Comparison of ENCODE assay signal across 8 mouse cellular contexts in the genomic region with DNA sequence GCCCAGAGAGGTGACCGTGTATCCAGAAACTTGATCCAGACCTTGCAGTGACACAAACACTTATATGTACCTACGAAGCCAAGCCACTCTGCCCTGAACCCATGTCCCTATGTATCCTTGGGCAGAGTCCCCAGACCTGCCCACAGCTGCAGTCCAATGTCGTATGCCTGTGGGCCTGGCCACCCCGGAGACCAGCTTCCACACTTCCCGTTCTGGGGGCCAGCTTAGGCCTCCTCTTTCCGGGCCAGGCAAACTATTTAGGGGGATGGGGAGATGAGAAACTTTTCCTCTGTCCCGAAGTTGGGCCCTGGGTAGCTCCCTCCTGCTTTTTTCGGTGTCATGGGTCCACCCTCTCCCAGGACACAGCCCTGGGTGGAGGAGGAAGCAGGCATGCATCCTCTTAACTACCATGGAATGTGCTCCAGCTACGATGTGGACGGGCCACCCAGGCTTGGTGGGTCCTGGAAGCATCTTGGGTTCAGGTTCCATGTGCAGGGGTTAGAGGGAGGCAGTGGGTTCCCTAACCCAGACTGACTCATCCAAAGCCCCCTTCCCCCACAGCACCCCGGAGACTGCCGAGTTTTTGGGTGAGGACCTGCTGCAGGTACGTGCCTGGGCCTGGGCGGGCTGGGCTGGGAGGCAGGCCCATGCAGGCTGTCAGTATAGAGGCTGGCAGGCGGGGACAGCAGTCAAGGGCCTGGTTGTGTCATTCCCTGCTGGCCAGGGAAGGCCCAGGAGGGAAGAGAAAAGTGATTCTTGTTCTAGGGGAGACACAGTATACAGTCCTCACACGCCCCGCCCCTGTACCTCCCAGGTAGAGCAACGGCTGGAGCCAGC. TPM values are rescaled to one million over a fixed set of nuclear protein-coding genes. Genes with fewer than 3 reads are reported as not detected.
DNase-seq lines count a peak whose midpoint lies in the region; ATAC-seq and TF ChIP-seq lines count a peak whose summit lies in the region.

No protein-coding gene starts in this region.

- peaks cover 29% of the 10 kb centered on the region for H3K36me3 ChIP-seq in kidney, embryonic 14.5 days (ENCODE audit: control insufficient read depth, insufficient read depth, low read length)
- H3K36me3 ChIP-seq in hindbrain, embryonic 14.5 days (replicated peaks; ENCODE audit: control insufficient read depth, insufficient read depth): no peaks in the 10 kb centered on the region
- H3K36me3 ChIP-seq in midbrain, embryonic 11.5 days (ENCODE audit: control insufficient read depth, insufficient read depth, low read length): no peaks in the 10 kb centered on the region

- H3K4me2 ChIP-seq in kidney, embryonic 14.5 days (replicated peaks; ENCODE audit: low read depth, low read length): peak overlapping the region; percentile 92
- peak overlapping the region; percentile 79 for H3K4me2 ChIP-seq in hindbrain, embryonic 14.5 days (replicated peaks)
- H3K4me2 ChIP-seq in midbrain, embryonic 11.5 days: peak overlapping the region; percentile 76

- H3K4me3 ChIP-seq in kidney, embryonic 14.5 days (ENCODE audit: low read length): peak overlapping the region; percentile 75
- H3K4me3 ChIP-seq in bone marrow macrophage, adult 2 months (ENCODE audit: insufficient read depth, low read length): peak overlapping the region; percentile 77
- peak overlapping the region; percentile 40 for H3K4me3 ChIP-seq in hindbrain, embryonic 14.5 days (replicated peaks; ENCODE audit: low read length)
- peak overlapping the region; percentile 38 for H3K4me3 ChIP-seq in midbrain, embryonic 11.5 days (ENCODE audit: low read depth, low read length)

- intact Hi-C loops in left cerebral cortex, postnatal 4 days (cut with DNase I): no loop called here

- no peak for TF ChIP-seq CTCF in bone marrow macrophage, adult 2 months (IDR thresholded peaks at IDR 0.05; ENCODE audit: low read depth, low read length)

- no peak for TF ChIP-seq POLR2A in bone marrow macrophage, adult 2 months (IDR thresholded peaks at IDR 0.05; ENCODE audit: borderline replicate concordance, low read depth, low read length)

- H3K27me3 ChIP-seq in kidney, embryonic 14.5 days (ENCODE audit: control insufficient read depth, insufficient read depth, low read length): no peaks in the 10 kb centered on the region
- peaks cover 17% of the 10 kb centered on the region for H3K27me3 ChIP-seq in hindbrain, embryonic 14.5 days (ENCODE audit: control insufficient read depth, insufficient read depth, low read length)
- H3K27me3 ChIP-seq in midbrain, embryonic 11.5 days (ENCODE audit: control insufficient read depth, insufficient read depth, low read length): peaks cover 9% of the 10 kb centered on the region

- peak overlapping the region; percentile 65; the same call in 1 of the 2 replicates for H3K27ac ChIP-seq in kidney, embryonic 14.5 days (ENCODE audit: low read depth, low read length)
- H3K27ac ChIP-seq in bone marrow macrophage, adult 2 months (ENCODE audit: insufficient read depth, low read depth, low read length): peak overlapping the region; percentile 89
- H3K27ac ChIP-seq in hindbrain, embryonic 14.5 days: no peak overlapping the region
- no peak overlapping the region for H3K27ac ChIP-seq in midbrain, embryonic 11.5 days (ENCODE audit: low read depth, low read length)

- H3K9me3 ChIP-seq in kidney, embryonic 14.5 days (ENCODE audit: control insufficient read depth, low read length): no peaks in the 10 kb centered on the region
- H3K9me3 ChIP-seq in hindbrain, embryonic 14.5 days (ENCODE audit: control insufficient read depth, low read length): no peaks in the 10 kb centered on the region
- H3K9me3 ChIP-seq in midbrain, embryonic 11.5 days (ENCODE audit: control insufficient read depth, low read length): no peaks in the 10 kb centered on the region

- H3K4me1 ChIP-seq in kidney, embryonic 14.5 days (ENCODE audit: control insufficient read depth, insufficient read depth, low read length): peaks cover 45% of the 10 kb centered on the region
- H3K4me1 ChIP-seq in bone marrow macrophage, adult 2 months (ENCODE audit: control insufficient read depth, insufficient read depth, low read length): peaks cover 27% of the 10 kb centered on the region
- H3K4me1 ChIP-seq in hindbrain, embryonic 14.5 days (replicated peaks; ENCODE audit: control insufficient read depth, insufficient read depth, low read length): peaks cover 7% of the 10 kb centered on the region
- H3K4me1 ChIP-seq in midbrain, embryonic 11.5 days (ENCODE audit: control insufficient read depth, insufficient read depth, low read length): peaks cover 17% of the 10 kb centered on the region

- no peak for DNase-seq in kidney, adult 8-10 months
- no peak for DNase-seq in hindbrain, embryonic 14.5 days (ENCODE audit: low spot score)
- no peak for DNase-seq in midbrain, embryonic 11.5 days (ENCODE audit: low spot score, missing footprints)
- no peak for DNase-seq in right cerebral cortex, postnatal 25 days
- no peak for DNase-seq in left cerebral cortex, postnatal 4 days
- DNase-seq in gastrocnemius, postnatal 10 days: no peak

- WGBS in kidney, embryonic 14.5 days: 15% methylated on average over 18 of the region's 18 CpGs
- WGBS in hindbrain, embryonic 14.5 days: 28% methylated on average over 18 of the region's 18 CpGs
- 15% methylated on average over 18 of the region's 18 CpGs for WGBS in midbrain, embryonic 11.5 days

- ATAC-seq in kidney, embryonic 14.5 days (ENCODE audit: low FRiP score, low TSS enrichment): no peak
- no peak for ATAC-seq in hindbrain, embryonic 14.5 days (ENCODE audit: low FRiP score)
- 0 out of 2 replicates have a peak, but pooled peaks have one; percentile 6 for ATAC-seq in midbrain, embryonic 11.5 days (ENCODE audit: low FRiP score)

- peak overlapping the region; percentile 74 for H3K9ac ChIP-seq in kidney, embryonic 14.5 days (ENCODE audit: low read depth, low read length)
- H3K9ac ChIP-seq in hindbrain, embryonic 14.5 days: no peak overlapping the region
- H3K9ac ChIP-seq in midbrain, embryonic 11.5 days (ENCODE audit: low read length): peak overlapping the region; percentile 50

RNA-seq across cellular contexts. Expression of a gene that starts 1.2 kb away (rescaled TPM):
- 32.7 and 38.5 TPM in 2 replicates for polyA plus RNA-seq in kidney, embryonic 14.5 days (2014; fragmentation: Nextera tagmentation; extraction: Ambion mirVana)
- polyA plus RNA-seq in bone marrow macrophage, adult 2 months (2012; ENCODE audit: insufficient read depth, insufficient read length, missing spikeins): 158 and 180 TPM in 2 replicates
- 3.7 and 5.5 TPM in 2 replicates for polyA plus RNA-seq in hindbrain, embryonic 14.5 days (2014; fragmentation: Nextera tagmentation; extraction: Ambion mirVana)
- 9.1 and 10.3 TPM in 2 replicates for polyA plus RNA-seq in midbrain, embryonic 11.5 days (2014; fragmentation: Nextera tagmentation; extraction: Ambion mirVana)
- 1 to 10 TPM; 5.4 to 6.0 TPM for total RNA-seq in left cerebral cortex, postnatal 4 days (2021)
- 10 to 100 TPM in 1 of 2 experiments, 1 to 10 TPM in 1; 6.0 to 11.6 TPM for total RNA-seq in gastrocnemius, postnatal 10 days (2021)

RNA-seq across cellular contexts. Expression of a gene that starts 1.3 kb away (rescaled TPM):
- 0.19 and 0.59 TPM in 2 replicates for polyA plus RNA-seq in kidney, embryonic 14.5 days (2014; fragmentation: Nextera tagmentation; extraction: Ambion mirVana)
- not detected in 2 replicates for polyA plus RNA-seq in bone marrow macrophage, adult 2 months (2012; ENCODE audit: insufficient read depth, insufficient read length, missing spikeins)
- 0.16 TPM in 1 of 2 replicates, not detected in the other for polyA plus RNA-seq in hindbrain, embryonic 14.5 days (2014; fragmentation: Nextera tagmentation; extraction: Ambion mirVana)
- 0.11 TPM in 1 of 2 replicates, not detected in the other for polyA plus RNA-seq in midbrain, embryonic 11.5 days (2014; fragmentation: Nextera tagmentation; extraction: Ambion mirVana)
- total RNA-seq in left cerebral cortex, postnatal 4 days (2021): not detected
- total RNA-seq in gastrocnemius, postnatal 10 days (2021): not detected

RNA-seq across cellular contexts. Expression of a gene that starts 12.9 kb away (rescaled TPM):
- polyA plus RNA-seq in kidney, embryonic 14.5 days (2014; fragmentation: Nextera tagmentation; extraction: Ambion mirVana): 20.5 and 25.8 TPM in 2 replicates
- 1.7 and 2.3 TPM in 2 replicates for polyA plus RNA-seq in bone marrow macrophage, adult 2 months (2012; ENCODE audit: insufficient read depth, insufficient read length, missing spikeins)
- polyA plus RNA-seq in hindbrain, embryonic 14.5 days (2014; fragmentation: Nextera tagmentation; extraction: Ambion mirVana): 105 and 121 TPM in 2 replicates
- 32.6 and 33.8 TPM in 2 replicates for polyA plus RNA-seq in midbrain, embryonic 11.5 days (2014; fragmentation: Nextera tagmentation; extraction: Ambion mirVana)
- 100 to 1,000 TPM; 107 to 117 TPM for total RNA-seq in left cerebral cortex, postnatal 4 days (2021)
- 10 to 100 TPM in 1 of 2 experiments, 1 to 10 TPM in 1; 9.4 to 10.1 TPM for total RNA-seq in gastrocnemius, postnatal 10 days (2021)

RNA-seq across cellular contexts. Expression of a gene that starts 23.8 kb away (rescaled TPM):
- 33.9 and 44.8 TPM in 2 replicates for polyA plus RNA-seq in kidney, embryonic 14.5 days (2014; fragmentation: Nextera tagmentation; extraction: Ambion mirVana)
- 68.7 and 76.5 TPM in 2 replicates for polyA plus RNA-seq in bone marrow macrophage, adult 2 months (2012; ENCODE audit: insufficient read depth, insufficient read length, missing spikeins)
- 40.1 and 43.0 TPM in 2 replicates for polyA plus RNA-seq in hindbrain, embryonic 14.5 days (2014; fragmentation: Nextera tagmentation; extraction: Ambion mirVana)
- polyA plus RNA-seq in midbrain, embryonic 11.5 days (2014; fragmentation: Nextera tagmentation; extraction: Ambion mirVana): 20.5 and 25.7 TPM in 2 replicates
- total RNA-seq in left cerebral cortex, postnatal 4 days (2021): 10 to 100 TPM; 59.3 to 65.6 TPM
- total RNA-seq in gastrocnemius, postnatal 10 days (2021): 10 to 100 TPM; 31.1 to 33.8 TPM

RNA-seq across cellular contexts. Expression of a gene that starts 25.7 kb away (rescaled TPM):
- polyA plus RNA-seq in kidney, embryonic 14.5 days (2014; fragmentation: Nextera tagmentation; extraction: Ambion mirVana): 584 and 814 TPM in 2 replicates
- 1,085 and 1,245 TPM in 2 replicates for polyA plus RNA-seq in bone marrow macrophage, adult 2 months (2012; ENCODE audit: insufficient read depth, insufficient read length, missing spikeins)
- polyA plus RNA-seq in hindbrain, embryonic 14.5 days (2014; fragmentation: Nextera tagmentation; extraction: Ambion mirVana): 117 and 157 TPM in 2 replicates
- polyA plus RNA-seq in midbrain, embryonic 11.5 days (2014; fragmentation: Nextera tagmentation; extraction: Ambion mirVana): 360 and 382 TPM in 2 replicates
- total RNA-seq in left cerebral cortex, postnatal 4 days (2021): 10 to 100 TPM; 25.2 to 29.4 TPM
- total RNA-seq in gastrocnemius, postnatal 10 days (2021): 100 to 1,000 TPM; 679 to 727 TPM

Comparison
In these comparisons a context has a peak if more than half of its experiments do, and no peak if none do; other contexts are left out.
1. H3K27ac ChIP-seq: peak in kidney, embryonic 14.5 days (single experiment) and bone marrow macrophage, adult 2 months (single experiment); none in hindbrain, embryonic 14.5 days (single experiment) and midbrain, embryonic 11.5 days (single experiment).
2. Peak in every context shown above with its lines, with median percentiles within 50 percentile points of each other: H3K4me2 ChIP-seq and H3K4me3 ChIP-seq.